Mouse (Mus musculus) kidney, adult 2 months (tissue): ENCODE results near the gene Fam3b.

Experiments used
- CTCF ChIP-seq: fragments of 200-500 bp; conservative IDR thresholded peaks from 2 replicates; pipeline ENCODE4 v1.5.1; 2011; ENCODE audit warnings: low read depth, mild to moderate bottlenecking, control low read depth, low read length, moderate library complexity, mixed read lengths; ENCODE audit not compliant: insufficient read depth, insufficient read length
- POLR2A ChIP-seq: fragments of 200-500 bp; IDR thresholded peaks from one replicate; pipeline ENCODE4 v1.6.1; 2011; ENCODE audit warnings: low read depth, low read length, control low read depth

- TF ChIP-seq POLR2A = no peak
- no peak for TF ChIP-seq CTCF
Measured at GRCm38 (mm10) chr16:97533126-97533525, 18.5 kb upstream of the Fam3b start.
